Mouse (Mus musculus): Measurements from ENCODE around the gene Nlrx1. TPM values are rescaled to one million over a fixed set of nuclear protein-coding genes. Genes with fewer than 3 reads are reported as not detected.

Nlrx1 gene
- total and polyA plus RNA-seq, 2 experiments from 2014 or later: 5.1 to 12.7 TPM

DNA sequence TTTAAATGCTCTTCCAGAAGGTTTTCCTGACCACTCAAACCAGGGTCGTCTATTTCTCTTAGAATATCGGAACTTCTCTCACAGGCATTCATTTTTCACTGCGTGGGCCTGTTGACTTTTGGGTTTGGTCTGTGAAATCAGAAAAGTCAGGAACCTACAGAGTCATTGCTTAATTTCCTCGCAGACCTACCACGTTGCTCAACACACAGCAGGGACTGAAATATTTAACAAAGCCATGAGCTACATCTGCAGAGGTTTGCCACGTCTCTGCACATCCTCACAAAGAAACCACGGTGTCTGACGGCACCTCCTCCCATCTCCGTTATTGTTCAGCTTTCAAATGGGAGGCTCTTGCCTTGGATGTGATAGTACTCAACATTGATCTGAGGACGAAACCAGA lies 9.4 kb downstream of the Nlrx1 start:
- WGBS: 64% methylated on average over 10 of the region's 10 CpGs
- Histone ChIP-seq H3K4me1 (ENCODE audit: insufficient read depth, low read length) (peaks cover 12% of the 10 kb centered on the region), H3K9ac (replicated peaks; ENCODE audit: low read length) (no peak overlapping the region), H3K4me2 (ENCODE audit: low read depth, low read length) (no peak overlapping the region), H3K27ac (no peak overlapping the region), H3K4me3 (ENCODE audit: low read length) (no peak overlapping the region), H3K27me3 (ENCODE audit: insufficient read depth, low read length) (no peaks in the 10 kb centered on the region), H3K9me3 (ENCODE audit: low read length) (no peaks in the 10 kb centered on the region), H3K36me3 (ENCODE audit: insufficient read depth, low read length) (no peaks in the 10 kb centered on the region)
- no peak for TF ChIP-seq CTCF (IDR thresholded peaks at IDR 0.05; ENCODE audit: low read depth)
- no peak for DNase-seq (ENCODE audit: low spot score)
- ATAC-seq: no peak

DNA sequence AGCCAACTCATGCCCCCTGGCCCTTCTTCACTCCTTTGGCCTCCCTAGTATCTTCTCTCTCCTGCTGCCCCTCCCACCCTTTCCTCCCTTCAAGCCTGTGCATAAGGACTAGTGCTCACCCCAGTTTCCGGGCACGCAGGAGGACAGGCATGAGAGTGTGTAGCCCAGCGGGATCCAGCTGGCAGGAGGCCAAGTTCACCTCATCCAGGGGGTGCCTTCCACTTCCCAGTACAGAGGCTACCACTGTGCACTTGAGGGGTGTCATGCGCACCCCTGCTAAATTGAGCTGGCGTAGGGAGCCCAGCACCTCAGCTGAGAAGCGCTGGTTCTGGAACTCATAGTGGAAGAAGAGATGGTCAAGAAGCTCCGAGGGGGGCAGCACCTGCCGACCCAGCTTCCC lies 12.2 kb downstream of the Nlrx1 start:
- Histone ChIP-seq H3K9ac (replicated peaks; ENCODE audit: low read length) (no peak overlapping the region), H3K36me3 (ENCODE audit: insufficient read depth, low read length) (no peaks in the 10 kb centered on the region), H3K9me3 (ENCODE audit: low read length) (no peaks in the 10 kb centered on the region), H3K27ac (no peak overlapping the region), H3K27me3 (ENCODE audit: insufficient read depth, low read length) (no peaks in the 10 kb centered on the region), H3K4me3 (ENCODE audit: low read length) (no peak overlapping the region), H3K4me2 (ENCODE audit: low read depth, low read length) (no peak overlapping the region), H3K4me1 (ENCODE audit: insufficient read depth, low read length) (peaks cover 16% of the 10 kb centered on the region)
- TF ChIP-seq CTCF (IDR thresholded peaks at IDR 0.05; ENCODE audit: low read depth): no peak
- DNase-seq (ENCODE audit: low spot score) (no peak), ATAC-seq (no peak)
- WGBS: 84% methylated on average over 8 of the region's 8 CpGs

DNA sequence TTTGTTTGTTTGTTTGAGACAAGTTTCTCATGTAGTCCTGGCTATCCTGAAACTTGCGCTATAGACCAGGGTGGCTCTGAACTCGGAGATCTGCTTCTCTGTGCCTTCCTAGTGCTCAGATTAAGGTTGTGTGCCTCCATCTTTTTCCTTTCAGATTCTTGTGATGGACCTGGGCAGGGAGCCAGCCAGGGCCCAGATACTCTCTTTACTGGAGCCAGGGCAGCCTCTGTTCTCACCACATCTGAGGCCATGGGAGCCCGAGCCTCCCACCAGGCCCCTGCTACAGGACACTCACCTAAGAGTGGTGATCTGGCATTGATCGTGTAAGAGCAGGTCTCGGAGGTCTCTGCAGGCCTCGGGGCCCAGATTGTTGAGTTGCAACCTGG lies 13.3 kb downstream of the Nlrx1 start:
- no peak overlapping the region for H3K9ac ChIP-seq (replicated peaks; ENCODE audit: low read length)
- 0 out of 2 replicates have a peak, but pooled peaks have one; percentile 36 for ATAC-seq
- no peak for DNase-seq (ENCODE audit: low spot score)
- TF ChIP-seq CTCF (IDR thresholded peaks at IDR 0.05; ENCODE audit: low read depth): no peak
- H3K4me2 ChIP-seq (ENCODE audit: low read depth, low read length): no peak overlapping the region
- H3K4me1 ChIP-seq (ENCODE audit: insufficient read depth, low read length): peaks cover 16% of the 10 kb centered on the region
- peak overlapping the region; percentile 65 for H3K27ac ChIP-seq
- WGBS: 18% methylated on average over 6 of the region's 6 CpGs
- H3K9me3 ChIP-seq (ENCODE audit: low read length): no peaks in the 10 kb centered on the region
- H3K4me3 ChIP-seq (ENCODE audit: low read length): no peak overlapping the region
- no peaks in the 10 kb centered on the region for H3K27me3 ChIP-seq (ENCODE audit: insufficient read depth, low read length)
- no peaks in the 10 kb centered on the region for H3K36me3 ChIP-seq (ENCODE audit: insufficient read depth, low read length)

DNA sequence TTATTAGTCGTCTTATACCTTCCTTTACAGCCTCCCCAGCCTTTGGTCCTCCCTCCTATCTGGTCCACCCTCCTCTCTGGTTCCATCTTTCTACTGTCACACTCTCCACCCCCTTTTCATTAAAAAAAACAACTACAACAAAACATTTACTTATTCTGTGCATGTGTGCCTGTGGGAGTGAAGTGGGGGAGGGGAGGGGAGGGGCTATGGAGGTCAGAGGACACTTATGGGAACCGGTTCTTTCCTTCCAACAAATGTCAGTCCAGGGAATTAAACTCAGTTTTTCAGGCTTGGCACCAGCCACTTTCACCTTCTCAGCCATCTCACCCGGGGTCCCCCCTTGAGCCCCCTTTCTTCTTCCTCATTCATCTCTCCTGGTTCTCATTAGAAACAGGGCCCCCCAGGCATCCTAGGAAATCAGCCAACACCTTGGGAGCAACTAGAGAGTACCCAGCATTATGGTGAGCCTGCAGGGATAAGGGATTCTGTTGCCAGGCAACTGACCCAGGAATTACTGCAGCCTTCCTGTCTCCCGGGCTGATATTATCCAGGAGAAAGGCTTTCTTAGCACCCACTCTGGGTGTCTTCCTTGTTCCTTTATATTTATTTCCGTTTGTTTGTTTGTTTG lies 13.8 kb downstream of the Nlrx1 start:
- Histone ChIP-seq H3K4me3 (ENCODE audit: low read length) (no peak overlapping the region), H3K27me3 (ENCODE audit: insufficient read depth, low read length) (no peaks in the 10 kb centered on the region), H3K9ac (replicated peaks; ENCODE audit: low read length) (no peak overlapping the region), H3K27ac (peak overlapping the region; percentile 65), H3K4me1 (ENCODE audit: insufficient read depth, low read length) (peaks cover 16% of the 10 kb centered on the region), H3K36me3 (ENCODE audit: insufficient read depth, low read length) (no peaks in the 10 kb centered on the region), H3K9me3 (ENCODE audit: low read length) (no peaks in the 10 kb centered on the region), H3K4me2 (ENCODE audit: low read depth, low read length) (no peak overlapping the region)
- TF ChIP-seq CTCF (IDR thresholded peaks at IDR 0.05; ENCODE audit: low read depth): no peak
- WGBS: 6% methylated on average over 5 of the region's 5 CpGs
- DNase-seq (ENCODE audit: low spot score): peak; percentile 62
- ATAC-seq: peak; percentile 54; the same call in 1 of the 2 replicates

DNA sequence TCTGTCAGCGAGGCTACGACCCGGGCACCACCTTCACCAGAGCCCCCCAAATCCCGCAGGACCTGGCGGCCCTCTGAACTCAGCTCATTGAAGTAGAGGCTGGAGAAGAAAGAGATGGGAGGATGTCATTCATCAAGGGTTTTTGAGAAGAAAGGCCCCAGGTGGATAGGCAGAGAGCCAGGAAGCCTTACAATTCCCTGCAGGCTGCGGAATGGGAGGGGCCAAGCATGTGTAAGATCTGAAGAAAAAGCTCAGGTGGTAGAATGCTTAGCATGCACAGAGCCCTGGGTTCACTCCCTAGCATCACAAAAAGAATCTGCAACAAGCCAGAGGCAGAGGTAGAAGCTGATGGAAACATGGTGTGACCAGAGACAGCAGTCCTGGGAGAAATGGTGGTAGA lies 15.0 kb downstream of the Nlrx1 start:
- H3K9ac ChIP-seq (replicated peaks; ENCODE audit: low read length): no peak overlapping the region
- H3K4me1 ChIP-seq (ENCODE audit: insufficient read depth, low read length): peaks cover 16% of the 10 kb centered on the region
- ATAC-seq (no peak), DNase-seq (ENCODE audit: low spot score) (no peak)
- no peak for TF ChIP-seq CTCF (IDR thresholded peaks at IDR 0.05; ENCODE audit: low read depth)
- no peak overlapping the region for H3K4me2 ChIP-seq (ENCODE audit: low read depth, low read length)
- H3K4me3 ChIP-seq (ENCODE audit: low read length): no peak overlapping the region
- H3K27me3 ChIP-seq (ENCODE audit: insufficient read depth, low read length): no peaks in the 10 kb centered on the region
- no peak overlapping the region for H3K27ac ChIP-seq
- WGBS: 75% methylated on average over 6 of the region's 6 CpGs
- no peaks in the 10 kb centered on the region for H3K9me3 ChIP-seq (ENCODE audit: low read length)
- H3K36me3 ChIP-seq (ENCODE audit: insufficient read depth, low read length): no peaks in the 10 kb centered on the region

DNA sequence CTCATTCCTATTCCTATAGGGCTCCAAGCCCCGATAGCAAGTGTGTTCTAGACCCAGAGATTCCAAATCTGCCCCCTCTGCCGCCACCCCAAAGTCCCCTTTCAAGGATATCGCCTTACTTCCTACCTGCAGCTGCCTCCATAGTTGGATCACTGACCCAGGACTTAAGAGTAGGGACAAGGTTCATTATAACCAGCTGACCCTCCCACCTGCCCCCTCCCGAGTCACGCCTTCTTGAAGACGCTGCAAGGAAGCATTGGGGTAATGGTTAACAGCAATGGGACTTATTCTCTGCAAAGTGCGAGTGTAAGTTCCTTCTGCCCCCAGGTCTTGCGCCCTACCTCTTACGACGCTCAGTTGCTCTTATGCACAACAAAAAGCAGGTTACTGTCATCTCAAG lies 17.1 kb downstream of the Nlrx1 start, which contains the start of gene Pdzd3:
Pdzd3 (minus strand) TSS at position 158 of the 400 bp plus-strand sequence.
- Histone ChIP-seq H3K4me3 (ENCODE audit: low read length) (no peak within 1 kb of the TSS), H3K4me2 (ENCODE audit: low read depth, low read length) (no peak within 1 kb of the TSS), H3K4me1 (ENCODE audit: insufficient read depth, low read length) (peaks cover 16% of the 10 kb centered on the region), H3K27me3 (ENCODE audit: insufficient read depth, low read length) (0 out of 2 replicates have a peak, but pooled peaks cover 3% of the 10 kb centered on the region), H3K36me3 (ENCODE audit: insufficient read depth, low read length) (no peaks in the 10 kb centered on the region), H3K27ac (no peak within 1 kb of the TSS), H3K9me3 (ENCODE audit: low read length) (no peaks in the 10 kb centered on the region), H3K9ac (replicated peaks; ENCODE audit: low read length) (no peak within 1 kb of the TSS)
- ATAC-seq (no peak), DNase-seq (ENCODE audit: low spot score) (no peak)
- no peak for TF ChIP-seq CTCF (IDR thresholded peaks at IDR 0.05; ENCODE audit: low read depth)
- WGBS: 86% methylated on average over 10 of the region's 10 CpGs

DNA sequence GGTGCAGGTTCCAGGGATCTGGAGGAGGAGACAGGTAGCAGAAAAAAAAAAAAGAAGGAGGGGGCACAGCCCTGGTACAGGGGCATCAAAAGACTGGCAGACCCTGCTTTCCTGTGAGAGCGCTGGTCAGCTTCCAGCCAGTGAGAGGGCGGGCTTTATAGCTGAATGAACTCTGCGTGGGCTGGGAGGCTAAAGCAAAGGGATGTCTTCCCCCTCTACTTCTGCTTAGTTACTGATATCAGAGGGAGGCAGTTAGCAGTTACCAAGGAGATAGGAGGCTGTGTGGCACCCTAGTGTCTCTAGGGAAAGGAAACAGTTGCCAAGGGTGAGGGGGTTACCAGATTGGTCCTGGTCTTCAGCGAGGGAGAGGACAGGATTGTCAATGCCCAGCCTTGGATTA lies 18.0 kb downstream of the Nlrx1 start:
- Histone ChIP-seq H3K4me1 (ENCODE audit: insufficient read depth, low read length) (peaks cover 12% of the 10 kb centered on the region), H3K36me3 (ENCODE audit: insufficient read depth, low read length) (no peaks in the 10 kb centered on the region), H3K9ac (replicated peaks; ENCODE audit: low read length) (no peak overlapping the region), H3K27me3 (ENCODE audit: insufficient read depth, low read length) (0 out of 2 replicates have a peak, but pooled peaks cover 3% of the 10 kb centered on the region), H3K4me2 (ENCODE audit: low read depth, low read length) (no peak overlapping the region), H3K9me3 (ENCODE audit: low read length) (no peaks in the 10 kb centered on the region), H3K4me3 (ENCODE audit: low read length) (no peak overlapping the region), H3K27ac (no peak overlapping the region)
- WGBS: 23% methylated on average over 4 of the region's 4 CpGs
- ATAC-seq (peak; percentile 34; the same call in 1 of the 2 replicates), DNase-seq (ENCODE audit: low spot score) (peak; percentile 47)
- no peak for TF ChIP-seq CTCF (IDR thresholded peaks at IDR 0.05; ENCODE audit: low read depth)

All from hindbrain, postnatal 0 days (tissue).